Mouse (Mus musculus): ENCODE results near the gene Ghrhr. TPM values are rescaled to one million over a fixed set of nuclear protein-coding genes. Genes with fewer than 3 reads are reported as not detected.

Ghrhr gene
- polyA plus RNA-seq, 1 experiment from 2014 or later = not detected

Other genes with a start within 250 kb of the Ghrhr start
- 0.95 and 1.0 TPM in 2 replicates for gene Crhr2, start 243.3 kb upstream of the Ghrhr start, polyA plus RNA-seq (2014; fragmentation: Nextera tagmentation; extraction: Ambion mirVana)
- gene Inmt, start 201.3 kb upstream of the Ghrhr start, polyA plus RNA-seq (2014; fragmentation: Nextera tagmentation; extraction: Ambion mirVana) = 0.58 and 1.0 TPM in 2 replicates
- 5.6 and 6.9 TPM in 2 replicates for gene Mindy4, start 172.9 kb upstream of the Ghrhr start, polyA plus RNA-seq (2014; fragmentation: Nextera tagmentation; extraction: Ambion mirVana)
- gene Aqp1, start 39.9 kb upstream of the Ghrhr start, polyA plus RNA-seq (2014; fragmentation: Nextera tagmentation; extraction: Ambion mirVana) = 6.1 and 8.0 TPM in 2 replicates
- 0.33 and 0.78 TPM in 2 replicates for gene Adcyap1r1, start 75.7 kb downstream of the Ghrhr start, polyA plus RNA-seq (2014; fragmentation: Nextera tagmentation; extraction: Ambion mirVana)